Mouse (Mus musculus) kidney, adult 2 months (tissue): Measurements from ENCODE around the gene Rasgrp2. TPM values are rescaled to one million over a fixed set of nuclear protein-coding genes. Genes with fewer than 3 reads are reported as not detected.

ENCODE experiments used
- DNase-seq: peaks from one replicate; pipeline ENCODE4 v3.0.0; 2021
- H3K27ac ChIP-seq: fragments of 200-500 bp; 2 replicates; pipeline ENCODE4 v1.5.1; 2012; ENCODE audit warnings: low read depth, low read length, control low read depth, inconsistent platforms; ENCODE audit not compliant: insufficient read depth
- H3K27me3 ChIP-seq: fragments of 200-500 bp; replicated peaks from 2 replicates; pipeline ENCODE4 v1.6.1; 2012; ENCODE audit warnings: mild to moderate bottlenecking, moderate library complexity, low read length, inconsistent platforms; ENCODE audit not compliant: control insufficient read depth, insufficient read depth
- H3K36me3 ChIP-seq: fragments of 200-500 bp; 2 replicates; pipeline ENCODE4 v1.6.1; 2012; ENCODE audit warnings: mild to moderate bottlenecking, moderate library complexity, low read length, inconsistent platforms; ENCODE audit not compliant: control insufficient read depth, insufficient read depth
- H3K4me1 ChIP-seq: fragments of 200-500 bp; 2 replicates; pipeline ENCODE4 v1.6.1; 2011; ENCODE audit warnings: low read length; ENCODE audit not compliant: control insufficient read depth, insufficient read depth
- H3K4me3 ChIP-seq: fragments of 200-500 bp; 2 replicates; pipeline ENCODE4 v1.5.1; 2011; ENCODE audit warnings: mild to moderate bottlenecking, low read depth, low read length, control low read depth; ENCODE audit not compliant: insufficient read depth
- CTCF ChIP-seq: fragments of 200-500 bp; conservative IDR thresholded peaks from 2 replicates; pipeline ENCODE4 v1.5.1; 2011; ENCODE audit warnings: low read depth, mild to moderate bottlenecking, control low read depth, low read length, moderate library complexity, mixed read lengths; ENCODE audit not compliant: insufficient read depth, insufficient read length
- POLR2A ChIP-seq: fragments of 200-500 bp; IDR thresholded peaks from one replicate; pipeline ENCODE4 v1.6.1; 2011; ENCODE audit warnings: low read depth, low read length, control low read depth
- WGBS: fragments of 180-500 bp; shearing (Covaris S2); methylation state at CpG from one replicate; pipeline ENCODE4 v1.1.7; 2018; 5-methylcytosine and 5-hydroxymethylcytosine counted together
- polyA plus RNA-seq: library from polyadenylated mRNA; depleted of rRNA; stranded (reverse); fragments of >200 nt; gene quantifications from 2 replicates; pipeline ENCODE4 v1.2.3, GENCODE M21; 2012

Gene Rasgrp2
- polyA plus RNA-seq, 1 experiment: 90.0 TPM

- H3K27me3 ChIP-seq: no peaks in the 10 kb centered on the region
Measured at GRCm38 (mm10) chr19:6445761-6446423, 46.8 kb downstream of the Rasgrp2 start.

GRCm38 (mm10) chr19:6446736-6447437 is 47.7 kb downstream of the Rasgrp2 start:
- H3K27me3 ChIP-seq: no peaks in the 10 kb centered on the region
- no peak overlapping the region for H3K4me3 ChIP-seq
- DNase-seq: no peak
- H3K36me3 ChIP-seq: no peaks in the 10 kb centered on the region
- TF ChIP-seq CTCF: no peak
- TF ChIP-seq POLR2A: no peak
- H3K27ac ChIP-seq: no peak overlapping the region
- 71% methylated on average over 7 of the region's 7 CpGs for WGBS
- H3K4me1 ChIP-seq: no peaks in the 10 kb centered on the region

More at GRCm38 (mm10) chr19:6445761-6446423, 46.8 kb downstream of the Rasgrp2 start:
- Histone ChIP-seq H3K4me3 (no peak overlapping the region), H3K36me3 (no peaks in the 10 kb centered on the region), H3K27ac (no peak overlapping the region), H3K4me1 (no peaks in the 10 kb centered on the region)
- TF ChIP-seq CTCF (no peak), POLR2A (no peak)
- DNase-seq: no peak
- 56% methylated on average over 10 of the region's 10 CpGs for WGBS

- no peak for DNase-seq
- Histone ChIP-seq H3K36me3 (no peaks in the 10 kb centered on the region), H3K4me3 (no peak overlapping the region), H3K27me3 (no peaks in the 10 kb centered on the region), H3K4me1 (no peaks in the 10 kb centered on the region), H3K27ac (no peak overlapping the region)
- WGBS: 83% methylated on average over 5 of the region's 5 CpGs
- no peak for TF ChIP-seq POLR2A
- no peak for TF ChIP-seq CTCF
Measured at GRCm38 (mm10) chr19:6448752-6449151, 49.6 kb downstream of the Rasgrp2 start.

GRCm38 (mm10) chr19:6449841-6450240 is 50.7 kb downstream of the Rasgrp2 start:
- WGBS: 88% methylated on average over 7 of the region's 7 CpGs
- no peak overlapping the region for H3K27ac ChIP-seq
- H3K36me3 ChIP-seq: no peaks in the 10 kb centered on the region
- no peak overlapping the region for H3K4me3 ChIP-seq
- no peak for DNase-seq
- H3K4me1 ChIP-seq: no peaks in the 10 kb centered on the region
- H3K27me3 ChIP-seq: no peaks in the 10 kb centered on the region
- TF ChIP-seq CTCF (no peak), POLR2A (no peak)

- no peaks in the 10 kb centered on the region for H3K36me3 ChIP-seq
- H3K27ac ChIP-seq: peak overlapping the region; percentile 26; the same call in 1 of the 2 replicates
- peak; percentile 83 for TF ChIP-seq CTCF
- TF ChIP-seq POLR2A: no peak
- H3K4me1 ChIP-seq: no peaks in the 10 kb centered on the region
- H3K27me3 ChIP-seq: no peaks in the 10 kb centered on the region
- peak; percentile 89 for DNase-seq
- WGBS: 31% methylated on average over 6 of the region's 6 CpGs
- no peak overlapping the region for H3K4me3 ChIP-seq
Measured at GRCm38 (mm10) chr19:6452030-6452494, 52.9 kb downstream of the Rasgrp2 start.

- Histone ChIP-seq H3K27ac (no peak overlapping the region), H3K4me3 (no peak overlapping the region), H3K4me1 (no peaks in the 10 kb centered on the region), H3K36me3 (no peaks in the 10 kb centered on the region), H3K27me3 (no peaks in the 10 kb centered on the region)
- TF ChIP-seq CTCF (no peak), POLR2A (no peak)
- DNase-seq: no peak
- WGBS: 67% methylated on average over 9 of the region's 9 CpGs
Measured at GRCm38 (mm10) chr19:6452672-6453310, 53.7 kb downstream of the Rasgrp2 start.

- WGBS: 82% methylated on average over 8 of the region's 8 CpGs
- DNase-seq: no peak
- no peaks in the 10 kb centered on the region for H3K36me3 ChIP-seq
- H3K27ac ChIP-seq: no peak overlapping the region
- no peaks in the 10 kb centered on the region for H3K27me3 ChIP-seq
- TF ChIP-seq POLR2A (no peak), CTCF (no peak)
- no peak overlapping the region for H3K4me3 ChIP-seq
- H3K4me1 ChIP-seq: no peaks in the 10 kb centered on the region
Measured at GRCm38 (mm10) chr19:6453349-6453748, 54.2 kb downstream of the Rasgrp2 start.
